Mouse (Mus musculus) stomach, postnatal 0 days (tissue): ENCODE data around the gene Ell3. TPM values are rescaled to one million over a fixed set of nuclear protein-coding genes. Genes with fewer than 3 reads are reported as not detected.

Source experiments
- ATAC-seq: fragments of 200-750 bp; cut with Nextera tagmentation; 2 replicates; pipeline ENCODE4 v1.8.0; 2017; ENCODE audit not compliant: low FRiP score, low TSS enrichment
- DNase-seq: peaks from one replicate; pipeline ENCODE4 v3.0.0-alpha.2; 2016; ENCODE audit warnings: low spot score
- H3K27ac ChIP-seq: fragments of 300-500 bp; sonication (generic); replicated peaks from 2 replicates; pipeline ENCODE4 v1.5.1; 2014; ENCODE audit warnings: mild to moderate bottlenecking, control low read depth
- H3K27me3 ChIP-seq: fragments of 300-500 bp; sonication (generic); 2 replicates; pipeline ENCODE4 v1.6.1; 2014; ENCODE audit warnings: low read length; ENCODE audit not compliant: control insufficient read depth, insufficient read depth
- H3K36me3 ChIP-seq: fragments of 300-500 bp; sonication (generic); 2 replicates; pipeline ENCODE4 v1.6.1; 2014; ENCODE audit warnings: low read length, mixed read lengths; ENCODE audit not compliant: control insufficient read depth, insufficient read depth
- H3K4me1 ChIP-seq: fragments of 300-500 bp; sonication (generic); replicated peaks from 2 replicates; pipeline ENCODE4 v1.6.1; 2014; ENCODE audit warnings: antibody characterized with exemption; ENCODE audit not compliant: control insufficient read depth, insufficient read depth
- H3K4me2 ChIP-seq: fragments of 300-500 bp; sonication (generic); replicated peaks from 2 replicates; pipeline ENCODE4 v1.6.1; 2014; ENCODE audit warnings: low read depth, mild to moderate bottlenecking, control low read depth, moderate library complexity
- H3K4me3 ChIP-seq: fragments of 300-500 bp; sonication (generic); 2 replicates; pipeline ENCODE4 v1.5.1; 2014; ENCODE audit warnings: low read depth, low read length, control low read depth
- H3K9ac ChIP-seq: fragments of 300-500 bp; sonication (generic); 2 replicates; pipeline ENCODE4 v1.6.1; 2014; ENCODE audit warnings: mild to moderate bottlenecking, low read length, control low read depth, mixed read lengths
- H3K9me3 ChIP-seq: fragments of 300-500 bp; sonication (generic); 2 replicates; pipeline ENCODE4 v1.6.1; 2016; ENCODE audit warnings: low read length; ENCODE audit not compliant: control insufficient read depth
- CTCF ChIP-seq: IDR thresholded peaks from 2 replicates; pipeline ENCODE4 v1.5.1; 2016; ENCODE audit warnings: antibody characterized with exemption, low read depth, mild to moderate bottlenecking, moderate library complexity
- EP300 ChIP-seq: optimal IDR thresholded peaks from 2 replicates; pipeline ENCODE3; 2016; ENCODE audit warnings: antibody characterized with exemption
- WGBS: fragments of 180-500 bp; shearing (Covaris S2); extraction: QIAGEN DNeasy Blood & Tissue Kit; methylation state at CpG from one replicate; pipeline ENCODE4 v1.1.7; 2014; 5-methylcytosine and 5-hydroxymethylcytosine counted together
- polyA plus RNA-seq: library from polyadenylated mRNA; unstranded; fragments of >200 nt; fragmentation: Nextera tagmentation; extraction: Ambion mirVana; gene quantifications from 2 replicates; pipeline ENCODE4 v1.2.1, GENCODE M21; 2015

The Ell3 gene
- polyA plus RNA-seq, 1 experiment from 2014 or later: 4.9 TPM

DNA sequence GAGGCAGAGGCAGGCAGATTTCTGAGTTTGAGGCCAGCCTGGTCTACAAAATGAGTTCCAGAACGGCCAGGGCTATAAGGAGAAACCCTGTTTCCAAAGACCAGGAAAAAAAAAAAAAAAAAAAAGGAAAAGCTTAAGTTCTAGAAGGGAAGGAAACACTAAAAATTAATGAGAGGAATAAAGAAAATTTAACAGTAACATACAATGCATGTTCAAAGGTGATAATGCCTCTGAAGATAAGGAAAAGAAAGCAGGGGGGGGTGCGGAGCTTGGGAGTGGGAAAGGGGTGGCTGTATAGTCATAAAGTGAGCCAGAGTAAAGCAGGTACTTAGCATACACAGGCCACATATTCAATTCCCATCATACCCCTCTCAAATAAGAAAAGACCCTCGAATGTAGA is 1.0 kb upstream of the Ell3 start:
- H3K4me3 ChIP-seq: no peak overlapping the region
- no peak overlapping the region for H3K27ac ChIP-seq
- no peak overlapping the region for H3K9ac ChIP-seq
- TF ChIP-seq EP300: no peak
- no peak for TF ChIP-seq CTCF
- DNase-seq (no peak), ATAC-seq (no peak)
- H3K27me3 ChIP-seq: no peaks in the 10 kb centered on the region
- WGBS: 88% methylated on average over 3 of the region's 3 CpGs
- H3K9me3 ChIP-seq: no peaks in the 10 kb centered on the region
- no peak overlapping the region for H3K4me2 ChIP-seq
- H3K36me3 ChIP-seq: no peaks in the 10 kb centered on the region
- 0 out of 2 replicates have a peak, but pooled peaks cover 5% of the 10 kb centered on the region for H3K4me1 ChIP-seq

DNA sequence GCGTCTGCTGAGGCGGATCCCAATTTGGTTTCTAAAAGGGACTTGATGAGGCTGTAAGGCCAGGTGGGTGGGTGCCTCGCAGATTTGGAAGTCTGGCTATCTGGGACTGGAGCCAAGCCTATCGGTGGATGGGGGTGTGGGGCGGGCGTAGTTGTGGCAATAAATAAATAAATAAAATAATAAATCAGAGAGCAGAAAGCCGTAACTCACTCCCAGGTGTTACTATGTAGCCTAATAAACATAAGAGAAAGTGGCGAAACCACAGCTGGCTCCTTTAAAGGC is 1.1 kb downstream of the Ell3 start:
- peak overlapping the region; percentile 91 for H3K4me2 ChIP-seq
- no peaks in the 10 kb centered on the region for H3K9me3 ChIP-seq
- H3K36me3 ChIP-seq: peaks cover 6% of the 10 kb centered on the region; the same call in 1 of the 2 replicates
- DNase-seq (peak; percentile 48), ATAC-seq (no peak; the same call in 1 of the 2 replicates)
- TF ChIP-seq CTCF (no peak), EP300 (no peak)
- peak overlapping the region; percentile 41 for H3K4me3 ChIP-seq
- peak overlapping the region; percentile 63; the same call in 1 of the 2 replicates for H3K27ac ChIP-seq
- 10% methylated on average over 8 of the region's 8 CpGs for WGBS
- peak overlapping the region; percentile 58 for H3K9ac ChIP-seq
- no peaks in the 10 kb centered on the region for H3K27me3 ChIP-seq
- H3K4me1 ChIP-seq: 0 out of 2 replicates have a peak, but pooled peaks cover 5% of the 10 kb centered on the region

DNA sequence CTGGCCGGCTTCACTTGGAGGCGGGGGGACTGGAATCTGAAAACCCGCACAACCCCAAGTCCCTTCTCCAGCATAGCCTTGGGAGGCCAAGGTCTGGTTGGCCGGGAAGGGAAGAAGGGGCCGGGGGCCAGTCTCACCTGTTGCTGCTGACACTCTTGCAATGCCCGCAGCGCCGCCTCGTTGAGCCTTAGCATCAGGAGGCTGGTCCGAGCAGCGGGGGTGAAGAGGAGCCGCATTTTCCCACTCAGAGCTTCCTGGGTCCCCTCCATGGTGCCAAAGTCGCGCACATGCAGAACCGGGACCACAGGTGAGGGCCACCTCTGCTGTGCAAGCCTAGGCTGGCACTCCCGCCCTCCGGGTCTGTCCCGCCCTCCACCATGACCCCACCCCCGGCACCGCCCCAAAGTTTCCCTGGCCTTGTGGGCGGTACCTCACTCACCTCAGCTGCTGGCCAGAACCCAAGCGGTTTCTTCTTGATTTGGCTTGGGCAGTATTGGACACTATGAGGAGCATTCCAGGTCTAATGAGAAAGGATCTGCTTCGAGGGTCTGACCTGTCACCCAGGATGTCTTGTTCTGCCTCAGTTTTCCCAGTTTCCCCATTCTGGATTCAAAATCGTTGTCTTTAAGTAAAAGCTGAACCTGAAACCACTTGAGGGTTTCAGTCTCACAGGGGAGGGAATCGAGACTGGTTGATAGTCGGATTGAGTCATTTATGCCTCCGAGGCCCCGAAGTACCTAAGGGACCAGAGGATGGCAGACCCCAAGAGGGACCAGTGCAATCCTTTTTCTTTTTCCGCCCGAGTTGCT is 1.6 kb downstream of the Ell3 start:
- Histone ChIP-seq H3K9me3 (no peaks in the 10 kb centered on the region), H3K36me3 (peaks cover 6% of the 10 kb centered on the region; the same call in 1 of the 2 replicates), H3K27ac (peak overlapping the region; percentile 63; the same call in 1 of the 2 replicates), H3K27me3 (no peaks in the 10 kb centered on the region), H3K4me3 (peak overlapping the region; percentile 41), H3K4me1 (0 out of 2 replicates have a peak, but pooled peaks cover 5% of the 10 kb centered on the region), H3K4me2 (peak overlapping the region; percentile 91), H3K9ac (peak overlapping the region; percentile 58)
- peak; percentile 92 for ATAC-seq
- no peak for TF ChIP-seq EP300
- peak; percentile 94 for DNase-seq
- WGBS: 2% methylated on average over 30 of the region's 30 CpGs

DNA sequence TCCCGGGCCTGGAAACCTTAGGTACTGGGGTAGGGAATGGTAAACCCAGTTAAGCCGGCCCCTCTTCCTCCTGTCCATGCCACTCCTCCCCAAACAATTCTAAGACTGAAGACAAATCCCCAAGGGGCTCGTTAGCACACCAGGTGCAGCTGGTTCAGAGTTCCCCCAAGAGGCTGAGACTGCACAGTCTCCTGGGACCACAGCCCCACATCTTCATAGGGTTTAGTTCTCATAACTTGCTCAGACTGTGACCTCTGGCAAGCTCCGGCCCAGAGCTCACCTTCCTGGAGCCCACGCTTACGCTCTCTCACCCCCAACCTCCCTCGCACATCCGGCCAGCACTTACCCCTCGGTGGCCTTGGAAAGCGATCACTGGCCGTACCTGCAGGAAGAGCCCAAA is 2.3 kb downstream of the Ell3 start:
- H3K4me1 ChIP-seq: 0 out of 2 replicates have a peak, but pooled peaks cover 5% of the 10 kb centered on the region
- ATAC-seq (peak; percentile 27; the same call in 1 of the 2 replicates), DNase-seq (no peak)
- peaks cover 6% of the 10 kb centered on the region; the same call in 1 of the 2 replicates for H3K36me3 ChIP-seq
- peak overlapping the region; percentile 41 for H3K4me3 ChIP-seq
- no peaks in the 10 kb centered on the region for H3K9me3 ChIP-seq
- no peak overlapping the region for H3K27ac ChIP-seq
- H3K27me3 ChIP-seq: no peaks in the 10 kb centered on the region
- TF ChIP-seq CTCF (no peak), EP300 (no peak)
- peak overlapping the region; percentile 91 for H3K4me2 ChIP-seq
- 9% methylated on average over 11 of the region's 11 CpGs for WGBS
- H3K9ac ChIP-seq: peak overlapping the region; percentile 58

DNA sequence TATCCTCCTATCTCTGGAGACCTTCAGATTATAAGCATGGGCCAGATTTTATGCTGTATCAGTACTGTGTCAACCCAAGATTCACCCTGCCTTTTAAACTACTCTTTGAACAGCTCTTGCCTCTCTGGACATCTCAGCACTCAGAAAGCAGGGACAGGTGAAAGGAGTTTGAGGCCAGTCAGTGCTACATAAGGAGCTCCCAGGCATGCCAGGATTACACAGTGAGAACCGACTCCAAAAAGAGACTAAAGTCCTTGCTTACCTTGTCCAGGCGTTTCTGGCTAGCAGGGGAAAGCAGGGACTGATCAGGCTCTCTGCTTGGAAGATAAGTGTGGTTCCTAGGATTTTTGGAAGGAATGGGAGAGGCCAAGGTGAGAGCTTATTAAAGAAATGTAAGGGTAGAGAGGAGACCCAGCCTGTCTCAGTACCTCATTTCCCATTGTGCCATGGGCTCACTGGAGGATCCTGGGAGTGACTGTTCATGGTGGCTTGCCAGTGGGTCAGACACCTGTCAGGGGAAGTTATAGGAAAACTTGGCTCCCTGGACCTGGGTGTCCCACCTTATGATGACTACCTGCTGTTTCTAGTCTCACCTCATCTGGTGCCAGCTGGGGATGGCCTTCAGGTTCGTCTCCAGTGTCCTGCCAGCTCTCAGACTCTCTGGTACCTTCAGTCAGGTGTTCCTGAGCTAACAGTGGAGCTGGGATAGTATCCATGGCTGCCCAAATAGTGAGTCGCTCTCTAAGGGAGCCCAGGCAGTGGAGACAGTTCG is 3.1 kb downstream of the Ell3 start:
- Histone ChIP-seq H3K4me1 (0 out of 2 replicates have a peak, but pooled peaks cover 5% of the 10 kb centered on the region), H3K4me2 (no peak overlapping the region), H3K9me3 (no peaks in the 10 kb centered on the region), H3K36me3 (peaks cover 6% of the 10 kb centered on the region; the same call in 1 of the 2 replicates), H3K27me3 (no peaks in the 10 kb centered on the region), H3K9ac (no peak overlapping the region), H3K27ac (no peak overlapping the region), H3K4me3 (no peak overlapping the region)
- WGBS: 53% methylated on average over 5 of the region's 5 CpGs
- TF ChIP-seq CTCF (no peak), EP300 (no peak)
- ATAC-seq: no peak
- no peak for DNase-seq
